Mouse (Mus musculus): ENCODE results near the gene Vcl.

- TF ChIP-seq CTCF (conservative IDR thresholded peaks at IDR 0.05; ENCODE audit: insufficient read depth, insufficient read length, low read depth, low read length) (no peak), POLR2A (IDR thresholded peaks at IDR 0.05; ENCODE audit: low read depth, low read length) (no peak)
These were observed 17.4 kb upstream of the Vcl start for GRCm38 (mm10) chr14:20911811-20912210.

All from kidney, adult 2 months (tissue).